Mouse (Mus musculus) inflammation-experienced regulatory T-cells, adult 6 months (primary cell): ENCODE results near the gene Eif4g3. TPM values are rescaled to one million over a fixed set of nuclear protein-coding genes. Genes with fewer than 3 reads are reported as not detected.

Source experiments
- ATAC-seq: one replicate; pipeline ENCODE4 v1.8.0; 2017
- polyA plus RNA-seq, 3 experiments: library from polyadenylated mRNA; unstranded; fragments of 100-300 nt; shearing (Covaris generic); gene quantifications; one replicate each; pipeline ENCODE4 v1.2.1; 2017

The Eif4g3 gene
- polyA plus RNA-seq, 3 experiments from 2014 or later: 33.8 to 51.8 (median 42.4) TPM

GRCm38 (mm10) chr4:138164860-138165259 lies 172.0 kb downstream of the Eif4g3 start:
- ATAC-seq: no peak

GRCm38 (mm10) chr4:138166519-138166918 lies 173.7 kb downstream of the Eif4g3 start:
- no peak for ATAC-seq

- ATAC-seq: no peak
Measured at GRCm38 (mm10) chr4:138168162-138168561, 175.3 kb downstream of the Eif4g3 start.

- no peak for ATAC-seq
Measured at GRCm38 (mm10) chr4:138169420-138169819, 176.6 kb downstream of the Eif4g3 start.

- ATAC-seq: no peak
Measured at GRCm38 (mm10) chr4:138172686-138173085, 179.9 kb downstream of the Eif4g3 start.

GRCm38 (mm10) chr4:138179391-138179790 lies 186.6 kb downstream of the Eif4g3 start:
- ATAC-seq: no peak

- no peak for ATAC-seq
Measured at GRCm38 (mm10) chr4:138180719-138181118, 187.9 kb downstream of the Eif4g3 start.

GRCm38 (mm10) chr4:138184056-138184455 lies 191.2 kb downstream of the Eif4g3 start:
- no peak for ATAC-seq

- ATAC-seq: no peak
Measured at GRCm38 (mm10) chr4:138184573-138184981, 191.8 kb downstream of the Eif4g3 start.

GRCm38 (mm10) chr4:138185961-138186360 lies 193.1 kb downstream of the Eif4g3 start:
- ATAC-seq: no peak

- ATAC-seq: no peak
Measured at GRCm38 (mm10) chr4:138187995-138188394, 195.2 kb downstream of the Eif4g3 start.

- no peak for ATAC-seq
Measured at GRCm38 (mm10) chr4:138192561-138192960, 199.7 kb downstream of the Eif4g3 start.

GRCm38 (mm10) chr4:138200769-138201168 lies 207.9 kb downstream of the Eif4g3 start:
- ATAC-seq: no peak

GRCm38 (mm10) chr4:138201696-138202095 lies 208.9 kb downstream of the Eif4g3 start:
- no peak for ATAC-seq

- ATAC-seq: no peak
Measured at GRCm38 (mm10) chr4:138210116-138210515, 217.3 kb downstream of the Eif4g3 start.

GRCm38 (mm10) chr4:138213861-138214260 lies 221.0 kb downstream of the Eif4g3 start:
- ATAC-seq: no peak

GRCm38 (mm10) chr4:138215671-138216199 lies 222.9 kb downstream of the Eif4g3 start:
- ATAC-seq: no peak

GRCm38 (mm10) chr4:138216200-138216890 lies 223.5 kb downstream of the Eif4g3 start, which contains the start of gene Hp1bp3:
Gene Hp1bp3, plus strand, starts transcription at chr4:138216296.
- peak; percentile 49 for ATAC-seq

- peak; percentile 89 for ATAC-seq
Measured at GRCm38 (mm10) chr4:138216891-138217392, 224.1 kb downstream of the Eif4g3 start.

- peak; percentile 2 for ATAC-seq
Measured at GRCm38 (mm10) chr4:138217441-138217840, 224.6 kb downstream of the Eif4g3 start.

- ATAC-seq: peak; percentile 7
Measured at GRCm38 (mm10) chr4:138217951-138218685, 225.3 kb downstream of the Eif4g3 start.

GRCm38 (mm10) chr4:138219331-138219730 lies 226.5 kb downstream of the Eif4g3 start:
- ATAC-seq: no peak

- ATAC-seq: no peak
Measured at GRCm38 (mm10) chr4:138220761-138221160, 227.9 kb downstream of the Eif4g3 start.
